Mouse (Mus musculus): ENCODE data around the gene Sptbn1. TPM values are rescaled to one million over a fixed set of nuclear protein-coding genes. Genes with fewer than 3 reads are reported as not detected.

Sptbn1 gene
- polyA plus RNA-seq, 1 experiment, result 28.0 TPM

- Histone ChIP-seq H3K4me1 (ENCODE audit: control insufficient read depth, insufficient read depth, insufficient read length) (peaks cover 20% of the 10 kb centered on the region), H3K27me3 (ENCODE audit: control insufficient read depth, insufficient read depth, low read length) (no peaks in the 10 kb centered on the region), H3K27ac (ENCODE audit: insufficient read depth, low read length) (peak overlapping the region; percentile 61; the same call in 1 of the 2 replicates), H3K36me3 (ENCODE audit: control insufficient read depth, insufficient read depth, low read length) (no peaks in the 10 kb centered on the region), H3K4me3 (ENCODE audit: extremely low read depth, insufficient read depth, insufficient read length) (no peak overlapping the region)
- 20% methylated on average over 5 of the region's 5 CpGs for WGBS
- TF ChIP-seq CTCF (IDR thresholded peaks at IDR 0.05; ENCODE audit: extremely low read depth, insufficient read depth, insufficient read length, insufficient replicate concordance), result no peak
- no peak for TF ChIP-seq POLR2A (IDR thresholded peaks at IDR 0.05; ENCODE audit: low read depth, low read length)
- DNase-seq (ENCODE audit: low read depth in 1 of 2, low spot score in 2 of 2), result no peak
Observed at GRCm38 (mm10) chr11:30165861-30166550, 102.0 kb downstream of the Sptbn1 start.

- 66% methylated on average over 5 of the region's 5 CpGs for WGBS
- Histone ChIP-seq H3K36me3 (ENCODE audit: control insufficient read depth, insufficient read depth, low read length) (no peaks in the 10 kb centered on the region), H3K27me3 (ENCODE audit: control insufficient read depth, insufficient read depth, low read length) (no peaks in the 10 kb centered on the region), H3K4me1 (ENCODE audit: control insufficient read depth, insufficient read depth, insufficient read length) (peaks cover 22% of the 10 kb centered on the region), H3K27ac (ENCODE audit: insufficient read depth, low read length) (no peak overlapping the region), H3K4me3 (ENCODE audit: extremely low read depth, insufficient read depth, insufficient read length) (no peak overlapping the region)
- DNase-seq (ENCODE audit: low read depth in 1 of 2, low spot score in 2 of 2), result no peak
- TF ChIP-seq POLR2A (IDR thresholded peaks at IDR 0.05; ENCODE audit: low read depth, low read length) (no peak), CTCF (IDR thresholded peaks at IDR 0.05; ENCODE audit: extremely low read depth, insufficient read depth, insufficient read length, insufficient replicate concordance) (no peak)
Observed at GRCm38 (mm10) chr11:30164515-30165214, 103.3 kb downstream of the Sptbn1 start.

DNA sequence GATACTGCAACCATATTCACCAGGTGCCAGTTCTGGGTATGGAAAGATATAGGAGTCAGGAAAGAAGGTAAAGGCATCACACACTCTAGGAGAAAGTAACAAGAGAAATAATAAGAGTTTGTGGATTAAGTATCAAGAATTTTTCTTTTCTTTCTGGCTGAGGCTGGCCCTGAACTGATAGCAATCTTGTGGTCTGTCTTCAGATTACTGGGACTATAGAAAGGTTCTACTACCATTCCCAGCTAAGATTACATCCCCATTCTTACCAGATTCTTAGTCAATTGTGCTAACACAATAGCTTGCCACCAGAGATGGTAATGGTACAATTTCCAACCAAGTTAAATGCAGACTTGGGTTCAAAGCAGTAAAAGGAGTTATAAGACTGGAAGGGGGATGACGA is 104.1 kb downstream of the Sptbn1 start:
- DNase-seq (ENCODE audit: low read depth in 1 of 2, low spot score in 2 of 2), result no peak
- H3K36me3 ChIP-seq (ENCODE audit: control insufficient read depth, insufficient read depth, low read length), result peaks cover under 1% of the 10 kb centered on the region; the same call in 1 of the 2 replicates
- no peak for TF ChIP-seq CTCF (IDR thresholded peaks at IDR 0.05; ENCODE audit: extremely low read depth, insufficient read depth, insufficient read length, insufficient replicate concordance)
- TF ChIP-seq POLR2A (IDR thresholded peaks at IDR 0.05; ENCODE audit: low read depth, low read length), result no peak
- 92% methylated on average over 1 of the region's 1 CpGs for WGBS
- H3K27ac ChIP-seq (ENCODE audit: insufficient read depth, low read length), result no peak overlapping the region
- H3K27me3 ChIP-seq (ENCODE audit: control insufficient read depth, insufficient read depth, low read length), result no peaks in the 10 kb centered on the region
- H3K4me3 ChIP-seq (ENCODE audit: extremely low read depth, insufficient read depth, insufficient read length), result no peak overlapping the region
- H3K4me1 ChIP-seq (ENCODE audit: control insufficient read depth, insufficient read depth, insufficient read length), result peaks cover 22% of the 10 kb centered on the region

DNA sequence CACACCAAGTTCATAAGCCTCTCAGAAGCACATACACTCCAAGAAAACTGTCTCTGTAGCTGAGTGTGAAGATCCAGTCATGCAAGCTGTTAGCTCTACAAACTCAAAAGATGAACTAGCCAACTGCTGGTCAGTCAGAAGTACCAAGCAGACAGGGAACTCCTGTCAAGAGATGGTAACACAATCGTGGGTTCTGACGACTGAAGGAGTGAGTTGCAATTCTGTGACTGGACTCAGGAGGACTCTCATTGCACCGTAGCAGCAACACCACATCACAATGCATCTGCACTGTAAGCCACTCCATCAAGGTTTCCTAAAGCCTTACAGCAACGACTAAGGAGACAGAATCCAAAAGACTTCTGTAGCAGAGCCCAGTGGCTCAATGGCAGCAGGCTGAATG is 104.9 kb downstream of the Sptbn1 start:
- WGBS, result 41% methylated on average over 4 of the region's 4 CpGs
- no peak for TF ChIP-seq POLR2A (IDR thresholded peaks at IDR 0.05; ENCODE audit: low read depth, low read length)
- Histone ChIP-seq H3K27me3 (ENCODE audit: control insufficient read depth, insufficient read depth, low read length) (no peaks in the 10 kb centered on the region), H3K4me1 (ENCODE audit: control insufficient read depth, insufficient read depth, insufficient read length) (peaks cover 22% of the 10 kb centered on the region), H3K4me3 (ENCODE audit: extremely low read depth, insufficient read depth, insufficient read length) (no peak overlapping the region), H3K27ac (ENCODE audit: insufficient read depth, low read length) (no peak overlapping the region), H3K36me3 (ENCODE audit: control insufficient read depth, insufficient read depth, low read length) (peaks cover 3% of the 10 kb centered on the region; the same call in 1 of the 2 replicates)
- no peak for DNase-seq (ENCODE audit: low read depth in 1 of 2, low spot score in 2 of 2)

- Histone ChIP-seq H3K27me3 (ENCODE audit: control insufficient read depth, insufficient read depth, low read length) (no peaks in the 10 kb centered on the region), H3K27ac (ENCODE audit: insufficient read depth, low read length) (no peak overlapping the region; the same call in 1 of the 2 replicates), H3K4me3 (ENCODE audit: extremely low read depth, insufficient read depth, insufficient read length) (no peak overlapping the region), H3K36me3 (ENCODE audit: control insufficient read depth, insufficient read depth, low read length) (peaks cover 5% of the 10 kb centered on the region; the same call in 1 of the 2 replicates), H3K4me1 (ENCODE audit: control insufficient read depth, insufficient read depth, insufficient read length) (peaks cover 17% of the 10 kb centered on the region)
- WGBS, result 89% methylated on average over 1 of the region's 1 CpGs
- no peak for TF ChIP-seq CTCF (IDR thresholded peaks at IDR 0.05; ENCODE audit: extremely low read depth, insufficient read depth, insufficient read length, insufficient replicate concordance)
- TF ChIP-seq POLR2A (IDR thresholded peaks at IDR 0.05; ENCODE audit: low read depth, low read length), result no peak
- DNase-seq (ENCODE audit: low read depth in 1 of 2, low spot score in 2 of 2), result no peak
Observed at GRCm38 (mm10) chr11:30161744-30162143, 106.2 kb downstream of the Sptbn1 start.

- WGBS, result 63% methylated on average over 6 of the region's 6 CpGs
- no peak for DNase-seq (ENCODE audit: low read depth in 1 of 2, low spot score in 2 of 2)
- peak overlapping the region; percentile 44 for H3K27ac ChIP-seq (ENCODE audit: insufficient read depth, low read length)
- peaks cover 14% of the 10 kb centered on the region for H3K4me1 ChIP-seq (ENCODE audit: control insufficient read depth, insufficient read depth, insufficient read length)
- no peak overlapping the region for H3K4me3 ChIP-seq (ENCODE audit: extremely low read depth, insufficient read depth, insufficient read length)
- no peak for TF ChIP-seq POLR2A (IDR thresholded peaks at IDR 0.05; ENCODE audit: low read depth, low read length)
- H3K27me3 ChIP-seq (ENCODE audit: control insufficient read depth, insufficient read depth, low read length), result no peaks in the 10 kb centered on the region
- peaks cover 5% of the 10 kb centered on the region; the same call in 1 of the 2 replicates for H3K36me3 ChIP-seq (ENCODE audit: control insufficient read depth, insufficient read depth, low read length)
Observed at GRCm38 (mm10) chr11:30161173-30161650, 106.8 kb downstream of the Sptbn1 start.

Data from spleen, adult 2 months (tissue).